Mouse (Mus musculus) forebrain, postnatal 0 days (tissue): Measurements from ENCODE around the gene Herc4. TPM values are rescaled to one million over a fixed set of nuclear protein-coding genes. Genes with fewer than 3 reads are reported as not detected.
A peak's percentile ranks its signal among the peaks of the same experiment; 100 is the strongest.

Source experiments
- ATAC-seq: fragments of 200-750 bp; cut with Nextera tagmentation; 2 replicates; pipeline ENCODE4 v1.8.0; 2017; ENCODE audit warnings: mild to moderate bottlenecking, moderate library complexity
- DNase-seq: peaks from one replicate; pipeline ENCODE4 v3.0.0-alpha.2; 2015
- H3K27ac ChIP-seq: fragments of 300-500 bp; sonication (generic); 2 replicates; pipeline ENCODE4 v1.5.1; 2014; ENCODE audit warnings: low read depth, mild to moderate bottlenecking, antibody characterized with exemption, low read length, moderate library complexity, mixed read lengths
- H3K27me3 ChIP-seq: fragments of 300-500 bp; sonication (generic); 2 replicates; pipeline ENCODE4 v1.6.1; 2014; ENCODE audit warnings: mild to moderate bottlenecking, low read length, mixed read lengths; ENCODE audit not compliant: insufficient read depth
- H3K36me3 ChIP-seq: fragments of 300-500 bp; sonication (generic); 2 replicates; pipeline ENCODE4 v1.6.1; 2014; ENCODE audit warnings: mild to moderate bottlenecking, moderate library complexity; ENCODE audit not compliant: insufficient read depth
- H3K4me1 ChIP-seq: fragments of 300-500 bp; sonication (generic); 2 replicates; pipeline ENCODE4 v1.6.1; 2014; ENCODE audit warnings: antibody characterized with exemption; ENCODE audit not compliant: insufficient read depth
- H3K4me2 ChIP-seq: fragments of 300-500 bp; sonication (generic); 2 replicates; pipeline ENCODE4 v1.6.1; 2014; ENCODE audit warnings: low read depth, mild to moderate bottlenecking, moderate library complexity
- H3K4me3 ChIP-seq: fragments of 300-500 bp; sonication (generic); 2 replicates; pipeline ENCODE4 v1.5.1; 2014; ENCODE audit warnings: low read depth, low read length, mixed read lengths
- H3K9ac ChIP-seq: fragments of 300-500 bp; sonication (generic); 2 replicates; pipeline ENCODE4 v1.6.1; 2014; ENCODE audit warnings: mild to moderate bottlenecking
- H3K9me3 ChIP-seq: fragments of 300-500 bp; sonication (generic); 2 replicates; pipeline ENCODE4 v1.6.1; 2016; ENCODE audit warnings: low read length
- CTCF ChIP-seq: sonication (generic); IDR thresholded peaks from 2 replicates; pipeline ENCODE4 v1.5.1; 2016; ENCODE audit warnings: antibody characterized with exemption, control low read depth, low read depth
- WGBS: fragments of 180-500 bp; shearing (Covaris S2); extraction: QIAGEN DNeasy Blood & Tissue Kit; methylation state at CpG from one replicate; pipeline ENCODE4 v1.1.7; 2014; 5-methylcytosine and 5-hydroxymethylcytosine counted together
- polyA plus RNA-seq: library from polyadenylated mRNA; unstranded; fragments of >200 nt; fragmentation: Nextera tagmentation; extraction: Ambion mirVana; gene quantifications from 2 replicates; pipeline ENCODE4 v1.2.1, GENCODE M21; 2015
- total RNA-seq: library from RNA; depleted of rRNA; stranded (reverse); fragments of >200 nt; gene quantifications from 2 replicates; pipeline ENCODE4 v1.2.3, GENCODE M21; 2014

The Herc4 gene
- total and polyA plus RNA-seq, 2 experiments from 2014 or later, result 21.3 to 44.4 TPM

DNA sequence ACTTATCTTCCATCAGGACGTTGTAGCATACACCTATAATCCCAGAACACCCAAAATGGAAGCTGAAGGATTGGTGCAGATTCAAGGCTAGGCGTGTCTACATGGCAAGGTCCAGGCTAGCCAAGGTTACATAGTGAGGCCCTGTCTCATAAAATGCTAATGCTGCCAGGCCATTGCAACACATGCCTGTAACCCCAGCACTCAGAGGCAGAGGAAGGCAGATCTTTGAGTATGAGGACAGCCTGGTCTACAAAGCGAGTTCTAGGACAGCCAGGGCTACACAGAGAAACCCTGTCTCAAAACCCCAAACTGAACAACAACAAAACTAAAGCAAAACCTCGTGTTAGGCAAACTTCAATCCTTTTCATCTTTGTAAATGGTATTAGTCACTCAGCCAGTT is 5.5 kb upstream of the Herc4 start:
- DNase-seq, result no peak
- no peak overlapping the region for H3K4me2 ChIP-seq
- ATAC-seq, result no peak
- no peak for TF ChIP-seq CTCF
- no peak overlapping the region for H3K9ac ChIP-seq
- WGBS, result 81% methylated on average over 4 of the region's 4 CpGs
- no peaks in the 10 kb centered on the region for H3K27me3 ChIP-seq
- H3K9me3 ChIP-seq, result no peaks in the 10 kb centered on the region
- H3K4me1 ChIP-seq, result peaks cover 5% of the 10 kb centered on the region
- H3K4me3 ChIP-seq, result no peak overlapping the region
- H3K36me3 ChIP-seq, result no peaks in the 10 kb centered on the region
- H3K27ac ChIP-seq, result no peak overlapping the region

DNA sequence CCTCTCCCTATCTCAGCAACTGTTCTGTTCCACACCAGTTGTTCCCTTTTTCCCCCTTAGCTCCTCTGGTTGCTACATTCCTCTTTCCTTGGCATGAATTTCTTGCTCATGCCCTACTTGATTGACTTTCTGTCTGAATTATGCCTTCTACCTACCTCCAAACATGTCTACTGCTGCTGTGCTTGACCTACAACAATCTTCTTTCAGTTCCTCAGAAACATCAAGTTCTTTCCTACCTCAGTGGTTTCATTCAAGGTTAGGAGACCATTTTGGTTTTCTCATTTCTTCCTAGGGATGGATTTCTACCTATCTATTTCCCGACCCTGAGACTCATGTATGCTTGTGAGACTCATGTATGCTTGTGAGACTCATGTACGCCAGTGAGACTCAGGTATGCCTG is 3.8 kb upstream of the Herc4 start:
- Histone ChIP-seq H3K4me1 (peaks cover 9% of the 10 kb centered on the region), H3K36me3 (no peaks in the 10 kb centered on the region), H3K4me3 (no peak overlapping the region), H3K9ac (no peak overlapping the region), H3K9me3 (no peaks in the 10 kb centered on the region), H3K4me2 (no peak overlapping the region), H3K27me3 (no peaks in the 10 kb centered on the region), H3K27ac (no peak overlapping the region)
- TF ChIP-seq CTCF, result no peak
- no peak for DNase-seq
- no peak for ATAC-seq
- WGBS, result 88% methylated on average over 2 of the region's 2 CpGs

DNA sequence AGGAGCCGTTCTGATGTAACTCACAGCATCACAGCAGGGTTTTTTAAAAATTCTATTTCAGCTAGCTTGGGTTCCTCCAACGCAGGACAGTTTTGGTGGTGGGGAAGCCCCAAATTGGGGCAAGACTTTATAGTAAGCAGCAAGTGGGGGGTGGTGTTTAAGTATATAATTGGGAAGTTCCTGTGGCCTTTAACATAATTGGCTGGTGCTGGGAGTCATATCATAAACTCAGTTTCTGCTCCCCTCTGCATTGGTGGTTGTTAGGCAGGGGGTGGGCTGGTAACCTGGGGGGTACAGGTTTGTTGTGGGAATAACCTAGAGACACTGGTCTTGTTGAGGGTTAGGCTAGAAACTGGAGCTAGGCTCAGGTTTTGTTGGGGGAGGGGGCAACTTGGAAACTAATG is 2.7 kb upstream of the Herc4 start:
- Histone ChIP-seq H3K27ac (no peak overlapping the region), H3K4me1 (peaks cover 10% of the 10 kb centered on the region), H3K9me3 (no peaks in the 10 kb centered on the region), H3K9ac (no peak overlapping the region), H3K27me3 (no peaks in the 10 kb centered on the region), H3K36me3 (no peaks in the 10 kb centered on the region), H3K4me3 (no peak overlapping the region), H3K4me2 (no peak overlapping the region)
- no peak for DNase-seq
- TF ChIP-seq CTCF, result no peak
- WGBS, result 78% methylated on average over 2 of the region's 2 CpGs
- no peak for ATAC-seq

DNA sequence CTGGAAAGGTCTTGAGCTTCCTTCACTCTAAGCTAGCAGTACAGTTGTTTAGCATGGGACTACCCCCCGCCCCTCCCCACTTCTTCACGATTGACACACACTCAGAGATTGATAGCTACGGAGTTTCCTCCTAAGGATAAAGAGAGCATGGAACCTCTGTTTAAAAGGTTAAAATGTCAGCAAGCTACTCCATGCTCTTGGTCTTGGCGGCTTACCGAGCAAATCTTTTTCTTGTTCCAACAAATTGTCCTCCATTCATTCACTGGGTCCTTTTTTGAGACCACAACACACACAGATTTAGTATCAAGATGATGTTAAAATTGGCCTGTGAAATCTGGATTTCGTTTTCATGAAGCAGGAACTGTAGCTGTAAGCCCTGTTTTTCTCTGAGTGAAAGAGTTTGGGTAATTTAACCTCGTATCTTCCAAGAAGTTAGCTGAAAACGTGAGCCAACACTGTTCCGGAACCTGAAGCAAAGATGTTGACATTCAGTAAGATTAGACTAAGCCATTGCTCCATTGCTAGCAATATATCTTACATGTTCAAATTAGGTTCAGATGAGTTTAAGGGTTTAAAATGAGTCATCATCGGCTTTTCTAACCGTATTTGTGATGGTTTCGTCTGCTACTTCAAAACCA is 693 bp upstream of the Herc4 start:
- Histone ChIP-seq H3K4me2 (peak overlapping the region; percentile 67), H3K27ac (peak overlapping the region; percentile 94), H3K36me3 (no peaks in the 10 kb centered on the region), H3K4me3 (peak overlapping the region; percentile 91), H3K27me3 (no peaks in the 10 kb centered on the region), H3K9me3 (no peaks in the 10 kb centered on the region), H3K9ac (peak overlapping the region; percentile 55), H3K4me1 (peaks cover 10% of the 10 kb centered on the region)
- WGBS, result 22% methylated on average over 12 of the region's 12 CpGs
- ATAC-seq, result no peak
- TF ChIP-seq CTCF, result no peak
- no peak for DNase-seq

DNA sequence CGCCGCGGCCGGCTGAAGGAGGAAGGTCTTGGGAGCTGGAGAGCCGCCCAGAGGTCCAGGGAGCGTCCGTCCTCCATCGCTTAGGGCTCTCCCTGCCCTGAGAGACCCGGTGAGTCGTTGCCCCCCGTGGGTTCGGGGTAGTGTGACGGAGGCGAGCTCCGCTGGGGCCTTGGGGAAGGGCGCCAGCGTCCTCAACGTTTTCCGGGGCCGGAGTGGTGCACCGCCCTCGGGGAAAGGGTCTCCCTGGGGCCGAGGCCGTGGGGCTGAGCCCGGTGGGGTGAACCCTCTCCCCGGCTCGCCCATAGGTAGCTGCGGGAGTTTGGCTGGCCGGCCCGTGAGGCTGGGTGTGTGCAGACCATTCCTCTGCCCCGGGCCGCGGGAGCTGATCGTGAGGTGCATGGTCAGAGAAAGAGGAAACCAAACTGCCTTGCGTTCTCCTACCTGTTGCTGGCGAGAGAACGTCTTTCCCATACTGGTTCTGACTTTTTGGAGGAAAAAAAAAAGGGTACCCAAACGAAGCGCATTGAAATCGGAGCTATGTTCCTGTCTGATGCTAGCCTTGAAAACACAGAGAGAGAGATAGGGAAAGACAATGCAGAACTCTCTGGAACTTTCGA is 553 bp downstream of the Herc4 start:
- Histone ChIP-seq H3K4me3 (peak overlapping the region; percentile 91), H3K27ac (peak overlapping the region; percentile 94), H3K4me2 (peak overlapping the region; percentile 67), H3K9me3 (no peaks in the 10 kb centered on the region), H3K36me3 (no peaks in the 10 kb centered on the region), H3K27me3 (no peaks in the 10 kb centered on the region), H3K4me1 (peaks cover 10% of the 10 kb centered on the region), H3K9ac (peak overlapping the region; percentile 86)
- ATAC-seq (peak; percentile 54), DNase-seq (peak; percentile 9)
- under 1% methylated on average over 41 of the region's 41 CpGs for WGBS
- TF ChIP-seq CTCF, result no peak

DNA sequence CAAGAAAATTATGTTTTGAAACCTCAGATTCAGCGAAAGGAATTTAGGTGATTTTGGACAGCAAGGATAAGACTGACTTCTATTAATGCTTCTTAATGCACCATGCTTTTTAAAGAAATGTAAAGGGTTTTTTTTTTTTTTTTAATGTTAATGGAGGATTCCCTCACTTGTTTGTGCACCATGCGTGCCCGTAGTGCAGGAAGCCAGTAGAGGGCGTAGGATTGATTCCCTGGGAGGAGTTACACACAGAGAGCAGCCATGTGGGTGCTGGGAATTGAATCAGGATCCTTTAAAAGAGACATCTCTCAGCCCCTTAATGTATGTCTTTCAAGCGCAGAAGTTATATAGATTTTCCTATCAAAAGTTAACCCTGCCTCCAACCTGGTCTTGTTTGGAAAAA is 1.1 kb downstream of the Herc4 start:
- H3K4me3 ChIP-seq, result peak overlapping the region; percentile 91
- peak; percentile 46 for TF ChIP-seq CTCF
- H3K27ac ChIP-seq, result no peak overlapping the region
- peak overlapping the region; percentile 86; the same call in 1 of the 2 replicates for H3K9ac ChIP-seq
- H3K9me3 ChIP-seq, result no peaks in the 10 kb centered on the region
- no peaks in the 10 kb centered on the region for H3K27me3 ChIP-seq
- H3K36me3 ChIP-seq, result no peaks in the 10 kb centered on the region
- peaks cover 10% of the 10 kb centered on the region for H3K4me1 ChIP-seq
- DNase-seq (no peak), ATAC-seq (no peak)
- 18% methylated on average over 5 of the region's 5 CpGs for WGBS
- H3K4me2 ChIP-seq, result peak overlapping the region; percentile 67

DNA sequence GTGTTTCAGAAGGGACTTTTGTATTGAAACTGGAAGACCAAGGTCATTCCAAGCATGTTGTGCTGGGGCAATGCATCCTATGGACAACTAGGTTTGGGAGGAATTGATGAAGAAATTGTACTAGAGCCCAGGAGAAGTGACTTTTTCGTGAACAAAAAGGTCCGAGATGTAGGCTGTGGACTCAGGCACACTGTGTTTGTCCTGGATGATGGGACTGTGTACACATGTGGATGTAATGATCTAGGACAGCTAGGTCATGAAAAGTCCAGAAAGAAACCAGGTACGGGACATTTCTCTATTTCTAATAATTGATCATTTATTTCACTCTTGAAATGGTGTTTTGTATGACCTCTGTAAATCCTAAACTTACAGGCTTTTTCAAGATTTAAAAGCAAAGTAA is 2.2 kb downstream of the Herc4 start:
- Histone ChIP-seq H3K27me3 (no peaks in the 10 kb centered on the region), H3K4me3 (no peak overlapping the region), H3K9ac (no peak overlapping the region), H3K9me3 (no peaks in the 10 kb centered on the region), H3K4me1 (peaks cover 10% of the 10 kb centered on the region), H3K36me3 (no peaks in the 10 kb centered on the region), H3K27ac (no peak overlapping the region), H3K4me2 (no peak overlapping the region)
- WGBS, result 97% methylated on average over 3 of the region's 3 CpGs
- DNase-seq (no peak), ATAC-seq (no peak)
- TF ChIP-seq CTCF, result no peak
